Mouse (Mus musculus) layer of hippocampus, postnatal 36 days (tissue): Measurements from ENCODE around the gene Gpc6. TPM values are rescaled to one million over a fixed set of nuclear protein-coding genes. Genes with fewer than 3 reads are reported as not detected.

Source experiments
- DNase-seq, 2 experiments: peaks; one replicate each; pipeline ENCODE4 v3.0.0; 2022
- total RNA-seq, 2 experiments: library from RNA; stranded (reverse); gene quantifications; 2 replicates each; pipeline ENCODE4 v1.2.3; 2021

Gpc6 gene
- total RNA-seq, 2 experiments from 2014 or later, result 11.4 to 13.6 TPM

- no peak for DNase-seq
Measured at GRCm38 (mm10) chr14:117641853-117642252, 716.7 kb downstream of the Gpc6 start.

- no peak for DNase-seq
Measured at GRCm38 (mm10) chr14:117643069-117643468, 718.0 kb downstream of the Gpc6 start.

GRCm38 (mm10) chr14:117648199-117648960, 723.3 kb downstream of the Gpc6 start:
- no peak for DNase-seq

- DNase-seq, result no peak
Measured at GRCm38 (mm10) chr14:117650141-117650540, 725.0 kb downstream of the Gpc6 start.

GRCm38 (mm10) chr14:117651271-117651670, 726.2 kb downstream of the Gpc6 start:
- DNase-seq, result no peak

GRCm38 (mm10) chr14:117651938-117652337, 726.8 kb downstream of the Gpc6 start:
- no peak for DNase-seq

GRCm38 (mm10) chr14:117655382-117655781, 730.3 kb downstream of the Gpc6 start:
- no peak for DNase-seq

- no peak for DNase-seq
Measured at GRCm38 (mm10) chr14:117659198-117659761, 734.2 kb downstream of the Gpc6 start.

- DNase-seq, result no peak
Measured at GRCm38 (mm10) chr14:117662261-117662660, 737.1 kb downstream of the Gpc6 start.

GRCm38 (mm10) chr14:117664796-117665195, 739.7 kb downstream of the Gpc6 start:
- DNase-seq, result no peak

- no peak for DNase-seq
Measured at GRCm38 (mm10) chr14:117666126-117666525, 741.0 kb downstream of the Gpc6 start.

- DNase-seq, result no peak
Measured at GRCm38 (mm10) chr14:117673541-117673940, 748.4 kb downstream of the Gpc6 start.

- DNase-seq, result no peak
Measured at GRCm38 (mm10) chr14:117674482-117674881, 749.4 kb downstream of the Gpc6 start.

GRCm38 (mm10) chr14:117679926-117680325, 754.8 kb downstream of the Gpc6 start:
- DNase-seq, result no peak

GRCm38 (mm10) chr14:117681321-117681921, 756.3 kb downstream of the Gpc6 start:
- DNase-seq, result no peak

GRCm38 (mm10) chr14:117683149-117683548, 758.0 kb downstream of the Gpc6 start:
- no peak for DNase-seq

GRCm38 (mm10) chr14:117689848-117690247, 764.7 kb downstream of the Gpc6 start:
- no peak for DNase-seq

- DNase-seq, result no peak
Measured at GRCm38 (mm10) chr14:117695565-117695964, 770.5 kb downstream of the Gpc6 start.

GRCm38 (mm10) chr14:117700670-117701280, 775.7 kb downstream of the Gpc6 start:
- DNase-seq, result no peak

GRCm38 (mm10) chr14:117708817-117709216, 783.7 kb downstream of the Gpc6 start:
- DNase-seq, result no peak

- DNase-seq, result no peak
Measured at GRCm38 (mm10) chr14:117710463-117710911, 785.4 kb downstream of the Gpc6 start.

GRCm38 (mm10) chr14:117712311-117712710, 787.2 kb downstream of the Gpc6 start:
- no peak for DNase-seq

GRCm38 (mm10) chr14:117714165-117714564, 789.0 kb downstream of the Gpc6 start:
- DNase-seq, result no peak
